Mouse (Mus musculus): ENCODE measurements around the gene Dok3.

- 0 out of 2 replicates have a peak, but pooled peaks have one; percentile 5 for TF ChIP-seq CTCF (IDR thresholded peaks at IDR 0.05)
- no peak for TF ChIP-seq EP300 (IDR thresholded peaks at IDR 0.05)
Observed at GRCm38 (mm10) chr13:55487578-55488498, 41.3 kb downstream of the Dok3 start, which contains the start of gene Dbn1.

Data from lung, postnatal 0 days (tissue).